Mouse (Mus musculus) T-cell, adult 66 days (primary cell): ENCODE data around the gene Krtap28-10. TPM values are rescaled to one million over a fixed set of nuclear protein-coding genes. Genes with fewer than 3 reads are reported as not detected.

Experiments used
- total RNA-seq, 2 experiments: library from RNA; stranded (reverse); gene quantifications; 3 replicates in 1 of 2; 4 replicates in 1 of 2; pipeline ENCODE4 v1.2.4; 2023

Gene Krtap28-10
- total RNA-seq: not detected

GRCm38 (mm10) chr1:83042380-83042779, at the start of gene Krtap28-10:
Krtap28-10 (minus strand) TSS chr1:83042480.

GRCm38 (mm10) chr1:83060643-83061042, 18.4 kb upstream of the Krtap28-10 start, which contains the start of gene Krtap28-13:
Krtap28-13 (plus strand) TSS chr1:83060930.

DNA sequence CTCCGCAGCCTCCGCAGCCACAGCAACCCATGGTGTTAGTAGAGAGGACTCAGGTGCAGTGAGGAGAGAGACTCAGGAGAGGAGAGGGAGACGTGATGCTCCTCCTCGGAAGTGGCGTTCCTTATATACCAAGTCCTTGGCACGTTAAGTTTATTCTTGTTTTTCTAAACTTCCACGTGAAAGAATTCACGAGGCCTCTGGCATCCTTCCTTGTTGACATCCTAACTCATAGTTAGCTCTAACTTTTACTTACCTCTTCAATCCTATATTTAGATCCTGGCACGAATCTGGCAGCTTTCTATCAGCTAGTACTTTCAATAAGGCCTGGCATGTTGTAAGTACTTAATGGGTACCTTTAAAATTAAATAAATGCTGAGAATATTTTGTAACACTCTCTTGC, 17.0 kb upstream of the Krtap28-10 start, which contains the start of gene A030005K14Rik:
Gene A030005K14Rik, minus strand, starts transcription at position 101 of the 400 bp plus-strand sequence.

DNA sequence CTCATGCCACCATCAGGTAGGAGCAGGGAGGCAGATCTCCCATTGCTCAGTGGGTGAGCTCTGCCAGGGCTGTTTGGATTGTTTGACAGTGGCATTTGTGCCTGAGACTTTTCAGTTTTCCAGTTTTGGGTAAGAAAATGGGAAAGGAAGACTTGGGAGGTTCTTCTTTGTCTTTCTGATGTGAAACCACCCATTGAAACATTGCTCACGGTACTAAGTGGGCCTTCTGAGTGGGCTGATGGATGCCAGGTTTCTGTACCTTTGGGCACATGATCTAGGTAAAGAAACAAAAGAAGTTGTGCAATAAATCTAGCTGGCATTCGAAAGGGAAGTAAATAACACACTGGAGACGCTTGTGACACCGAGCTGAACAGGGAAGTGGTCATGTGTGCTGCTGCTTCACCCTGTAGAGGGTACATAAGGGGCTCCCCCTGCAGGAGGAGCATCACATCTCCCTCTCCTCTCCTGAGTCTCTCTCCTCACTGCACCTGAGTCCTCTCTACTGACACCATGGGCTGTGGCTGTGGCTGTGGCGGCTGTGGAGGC, 2.7 kb upstream of the Krtap28-10 start, which contains the start of gene Gm47969:
Gene Gm47969, plus strand, starts transcription at position 51 of the 546 bp plus-strand sequence.

GRCm38 (mm10) chr1:83038109-83038672, 4.1 kb downstream of the Krtap28-10 start, which contains the start of gene Slc19a3:
Slc19a3 (minus strand) TSS chr1:83038448.

DNA sequence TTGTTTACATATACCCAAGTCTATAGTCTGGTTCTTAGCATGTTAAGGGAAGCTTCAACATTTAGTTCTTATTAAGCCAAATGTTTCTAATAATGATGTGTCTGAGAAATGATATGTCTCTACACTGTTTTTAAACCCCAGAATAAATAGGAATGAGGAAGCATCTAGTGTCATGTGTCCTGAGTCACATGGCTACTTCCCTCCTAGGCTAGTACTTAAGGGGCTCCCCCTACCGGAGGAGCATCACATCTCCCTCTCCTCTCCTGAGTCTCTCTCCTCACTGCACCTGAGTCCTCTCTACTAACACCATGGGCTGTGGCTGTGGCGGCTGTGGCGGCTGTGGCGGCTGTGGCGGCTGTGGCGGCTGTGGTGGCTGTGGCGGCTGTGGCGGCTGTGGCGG, 42.0 kb downstream of the Krtap28-10 start, which contains the start of gene Gm47959:
Gene Gm47959, plus strand, starts transcription at position 243 of the 400 bp plus-strand sequence.

Other genes with a start within 250 kb of the Krtap28-10 start
- gene Agfg1, start 203.0 kb downstream of the Krtap28-10 start, total RNA-seq: 100 to 1,000 TPM in 1 of 2 experiments, 10 to 100 TPM in 1; 88.6 to 101 TPM
- 1 to 10 TPM; 6.3 to 7.3 TPM for gene A030005L19Rik, start 129.2 kb downstream of the Krtap28-10 start, total RNA-seq
- 1 to 10 TPM in 1 of 2 experiments, under 1 TPM in 1; 0.99 to 1.3 TPM for gene A030014E15Rik, start 117.6 kb downstream of the Krtap28-10 start, total RNA-seq
- not detected for gene Gm6217, start 111.1 kb downstream of the Krtap28-10 start, total RNA-seq
- gene A030003K21Rik, start 99.1 kb downstream of the Krtap28-10 start, total RNA-seq: not detected
- gene Gm7544, start 86.5 kb downstream of the Krtap28-10 start, total RNA-seq: not detected
- not detected for gene Gm47955, start 82.2 kb downstream of the Krtap28-10 start, total RNA-seq
- not detected for gene Gm47959, start 41.9 kb downstream of the Krtap28-10 start, total RNA-seq
- gene Slc19a3, start 4.0 kb downstream of the Krtap28-10 start, total RNA-seq: not detected
- not detected for gene Gm47969, start 2.5 kb upstream of the Krtap28-10 start, total RNA-seq
- not detected for gene A030005K14Rik, start 16.9 kb upstream of the Krtap28-10 start, total RNA-seq
- gene Krtap28-13, start 18.4 kb upstream of the Krtap28-10 start, total RNA-seq: not detected
- not detected for gene Ccl20, start 74.3 kb upstream of the Krtap28-10 start, total RNA-seq
- not detected for gene Daw1, start 117.3 kb upstream of the Krtap28-10 start, total RNA-seq